Mouse (Mus musculus): ENCODE results near the gene Pigr. TPM values are rescaled to one million over a fixed set of nuclear protein-coding genes. Genes with fewer than 3 reads are reported as not detected.

The Pigr gene
- not detected for total RNA-seq (2021)

DNA sequence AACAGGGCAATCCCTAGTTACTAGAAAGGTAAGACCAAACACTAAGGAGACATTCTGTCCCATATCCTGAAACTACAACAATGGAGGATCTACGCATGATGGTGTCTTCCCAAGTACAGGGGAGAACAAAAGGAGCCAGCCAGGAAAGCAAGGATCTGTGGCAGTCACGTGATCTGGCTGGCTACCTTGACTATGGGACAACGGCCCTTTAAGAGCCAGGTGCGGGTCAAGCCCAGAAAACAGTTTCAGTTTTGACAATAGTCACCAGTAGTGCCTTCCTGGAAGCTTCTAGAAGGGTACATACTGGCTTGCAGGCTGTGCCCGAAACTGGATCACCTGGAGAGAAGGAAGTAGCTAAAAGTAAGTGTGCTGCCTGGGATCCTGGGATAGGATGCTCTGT lies at the start of gene Pigr:
Pigr (plus strand) TSS at position 237 of the 400 bp plus-strand sequence.
- intact Hi-C loops (cut with DNase I), result no loop called here
- no peak for DNase-seq

- intact Hi-C loops (cut with DNase I), result no loop called here
- no peak for DNase-seq
Measured at GRCm38 (mm10) chr1:130779867-130780266, 46.6 kb upstream of the Pigr start.

- DNase-seq, result peak; percentile 8
- intact Hi-C loops (cut with DNase I), result no loop called here
Measured at GRCm38 (mm10) chr1:130784054-130784453, 42.4 kb upstream of the Pigr start.

DNA sequence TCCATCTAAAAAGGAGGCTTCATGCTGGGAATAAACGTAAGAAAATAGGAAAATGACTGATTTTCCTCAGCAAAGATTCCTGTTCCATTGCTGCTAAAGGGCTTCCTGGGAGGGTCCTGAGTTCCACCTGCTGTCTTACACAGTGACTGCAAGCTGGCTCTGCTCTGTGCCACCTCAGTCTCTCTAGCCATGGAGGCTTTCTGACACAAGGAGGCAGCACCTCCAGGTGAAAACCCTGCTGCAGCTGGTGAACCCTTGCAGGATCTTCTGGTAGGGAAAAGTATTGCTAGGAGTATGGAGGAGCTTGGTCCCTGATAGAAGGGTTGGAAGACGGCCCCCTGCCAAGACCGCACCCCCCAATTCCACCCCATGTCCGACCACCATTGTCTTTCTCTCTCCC lies 39.5 kb upstream of the Pigr start:
- intact Hi-C loops (cut with DNase I), result loop anchor here (5.0 kb wide), 1 partner anchor 270 kb away; no protein-coding TSS in a partner anchor
- peak; percentile 5 for DNase-seq

GRCm38 (mm10) chr1:130789512-130790451 lies 36.7 kb upstream of the Pigr start:
- intact Hi-C loops (cut with DNase I), result loop anchor here (5.0 kb wide), 1 partner anchor 268 kb away; no protein-coding TSS in a partner anchor
- no peak for DNase-seq

DNA sequence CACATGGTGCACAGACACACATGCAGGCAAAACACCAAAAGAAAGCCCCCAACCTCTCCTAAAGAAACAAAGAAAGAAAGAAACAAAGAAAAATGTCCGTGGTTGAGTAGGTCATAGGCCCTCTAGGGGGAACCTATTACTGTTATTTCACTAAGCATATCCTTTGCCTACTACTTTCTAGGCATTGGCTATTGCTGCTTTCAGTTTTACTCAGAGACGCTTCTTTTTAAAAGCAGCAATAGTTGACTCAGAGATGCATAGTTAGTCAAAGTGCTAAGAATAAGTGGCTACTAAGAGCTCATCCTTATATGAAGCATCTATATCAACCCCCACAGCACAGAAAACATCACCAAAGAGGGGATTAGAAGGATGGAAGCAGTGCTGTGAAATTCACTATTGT lies 31.2 kb upstream of the Pigr start:
- no peak for DNase-seq
- intact Hi-C loops (cut with DNase I), result no loop called here

DNA sequence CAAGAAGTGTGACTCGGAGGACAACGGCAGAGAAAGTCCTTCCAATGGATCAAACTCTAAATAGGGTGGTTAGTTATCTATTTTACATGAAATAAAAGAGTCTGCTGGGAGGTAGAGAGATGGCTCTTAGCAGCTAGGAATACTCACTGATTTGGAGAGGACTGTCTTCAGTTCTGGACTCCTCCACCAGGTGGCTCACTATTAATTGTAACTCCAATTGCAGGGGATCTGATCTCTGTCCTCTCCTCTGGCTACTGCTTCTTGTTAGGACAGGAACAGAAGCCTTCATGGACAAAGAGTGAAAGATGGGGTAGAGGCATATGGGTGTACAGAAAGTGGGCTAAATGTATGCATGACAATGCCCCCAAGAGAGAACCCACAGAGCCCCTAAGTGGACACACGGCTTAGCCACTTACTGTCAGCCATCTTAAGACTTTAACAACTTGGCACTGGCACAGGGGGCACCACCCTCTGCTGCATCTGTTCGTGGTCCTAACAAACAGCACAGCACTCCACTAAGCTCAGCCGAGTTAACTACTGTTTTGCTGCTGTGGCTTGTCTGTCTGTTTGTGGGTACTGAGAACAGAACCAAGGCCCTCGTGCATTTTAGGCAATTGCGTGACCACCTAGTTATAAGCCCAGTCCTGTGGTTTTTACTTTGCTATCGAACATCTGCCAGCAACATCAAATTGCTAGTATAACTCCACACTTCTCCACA lies 29.4 kb upstream of the Pigr start:
- intact Hi-C loops (cut with DNase I), result no loop called here
- DNase-seq, result peak; percentile 52

DNA sequence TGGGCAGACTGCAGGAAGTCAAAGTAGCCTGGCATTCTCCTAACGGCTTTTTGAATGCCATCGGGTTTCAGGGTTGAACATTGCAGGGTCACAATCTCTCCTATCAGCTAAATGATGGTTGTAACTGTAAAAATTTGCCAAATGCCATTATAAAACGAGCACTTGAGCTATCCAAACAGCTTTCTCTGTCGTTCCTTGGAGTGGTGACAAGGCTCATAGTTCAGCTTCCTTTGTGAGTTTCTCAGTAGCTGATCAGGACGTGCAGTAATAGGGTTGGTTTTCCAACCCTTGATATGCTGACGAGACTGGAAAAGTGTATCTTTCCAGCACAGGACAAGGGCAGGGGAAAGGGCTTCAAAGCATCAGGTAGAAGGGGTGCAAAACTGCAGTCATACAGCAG lies 28.4 kb upstream of the Pigr start:
- no peak for DNase-seq
- intact Hi-C loops (cut with DNase I), result no loop called here

DNA sequence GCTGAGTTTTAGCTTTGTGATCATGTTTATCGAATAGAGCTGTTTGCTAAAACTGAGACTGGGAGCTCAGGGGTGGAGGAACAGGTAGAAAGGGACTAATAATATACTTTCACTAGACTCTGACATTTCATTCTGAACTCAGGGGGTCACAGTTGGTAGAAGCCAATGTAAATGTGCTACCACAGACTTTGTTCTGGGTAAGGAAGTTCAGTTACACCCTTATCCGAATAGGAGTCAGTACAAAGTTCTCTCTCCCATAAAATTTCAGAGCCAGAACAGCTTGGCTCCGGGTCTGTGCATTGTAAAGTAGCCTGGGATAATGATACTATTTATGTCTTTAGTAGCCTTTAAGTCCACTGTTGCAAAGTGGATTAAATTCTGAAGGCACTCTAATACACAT lies 27.9 kb upstream of the Pigr start:
- intact Hi-C loops (cut with DNase I), result no loop called here

GRCm38 (mm10) chr1:130799399-130799798 lies 27.1 kb upstream of the Pigr start:
- intact Hi-C loops (cut with DNase I), result no loop called here
- DNase-seq, result no peak

More for the DNA sequence above, 27.9 kb upstream of the Pigr start:
- no peak for DNase-seq

DNA sequence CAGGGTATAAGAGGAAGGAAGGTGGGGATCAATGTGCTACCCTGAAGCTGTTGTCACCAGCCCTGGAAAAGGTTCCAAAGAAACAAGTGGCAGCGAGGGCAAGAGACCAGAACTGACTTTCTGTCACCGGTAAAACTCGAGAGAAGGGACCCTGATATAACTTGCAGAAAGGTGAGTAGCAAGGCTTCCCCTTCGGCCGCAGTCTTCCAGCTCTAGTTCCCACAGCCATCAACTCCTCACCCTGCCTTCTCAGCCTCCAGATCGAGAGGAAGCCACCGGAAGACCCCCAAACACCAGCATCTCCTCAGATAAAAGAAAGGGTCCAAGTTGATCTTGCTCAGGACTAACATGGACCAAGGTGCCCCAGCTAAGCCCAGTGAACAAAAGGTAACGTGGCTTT lies 25.9 kb upstream of the Pigr start, which contains the start of gene Fcamr:
Fcamr (plus strand) TSS at position 301 of the 400 bp plus-strand sequence.
- intact Hi-C loops (cut with DNase I), result no loop called here
- no peak for DNase-seq

- no peak for DNase-seq
- intact Hi-C loops (cut with DNase I), result no loop called here
Measured at GRCm38 (mm10) chr1:130801511-130801910, 25.0 kb upstream of the Pigr start.

GRCm38 (mm10) chr1:130802976-130803375 lies 23.5 kb upstream of the Pigr start:
- DNase-seq, result no peak
- intact Hi-C loops (cut with DNase I), result no loop called here

GRCm38 (mm10) chr1:130804279-130804678 lies 22.2 kb upstream of the Pigr start:
- intact Hi-C loops (cut with DNase I), result no loop called here
- DNase-seq, result no peak

GRCm38 (mm10) chr1:130810906-130811305 lies 15.6 kb upstream of the Pigr start:
- DNase-seq, result no peak
- intact Hi-C loops (cut with DNase I), result no loop called here

GRCm38 (mm10) chr1:130811316-130811715 lies 15.2 kb upstream of the Pigr start:
- DNase-seq, result no peak

GRCm38 (mm10) chr1:130819737-130820136 lies 6.7 kb upstream of the Pigr start:
- intact Hi-C loops (cut with DNase I), result no loop called here

More at GRCm38 (mm10) chr1:130811316-130811715, 15.2 kb upstream of the Pigr start:
- intact Hi-C loops (cut with DNase I), result no loop called here

DNA sequence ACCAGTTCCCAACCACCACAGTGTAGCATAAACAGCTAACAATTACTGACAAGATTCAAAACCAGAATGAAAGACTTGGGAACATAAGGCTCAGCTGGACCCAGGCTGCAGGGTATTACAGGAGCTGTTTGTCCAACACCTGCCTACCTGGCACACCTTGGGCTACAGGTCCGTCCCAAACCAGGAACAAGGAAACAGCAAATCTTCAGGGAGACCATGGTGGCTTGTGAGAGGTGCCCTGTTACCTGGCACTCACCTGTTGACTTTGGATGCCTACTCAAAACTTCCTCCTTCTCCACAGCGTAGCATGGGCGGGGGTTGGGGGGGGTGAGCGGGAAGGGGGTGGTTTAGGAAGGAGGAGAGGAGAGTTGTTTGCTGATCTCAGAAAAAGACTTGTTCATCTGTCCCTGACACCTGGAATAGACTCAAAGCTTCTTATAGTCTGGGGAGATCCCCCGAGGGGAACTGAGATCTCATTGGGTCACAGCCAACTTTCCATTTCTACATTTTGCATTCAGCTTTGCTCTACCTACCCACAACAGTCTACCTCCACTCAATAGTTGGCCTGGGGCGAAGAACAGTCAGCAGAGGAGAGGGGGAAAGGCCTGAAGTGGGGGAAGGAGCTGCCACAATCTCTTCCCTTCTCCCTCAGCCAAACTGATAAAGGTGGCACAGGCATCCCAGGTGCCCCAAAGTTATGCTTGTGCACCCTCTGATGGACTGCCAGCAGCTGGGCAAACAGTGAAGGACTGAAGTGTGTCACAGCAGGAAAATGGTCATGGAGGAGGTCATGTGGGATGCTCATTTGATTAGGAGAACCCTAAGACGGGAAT lies 6.0 kb upstream of the Pigr start:
- intact Hi-C loops (cut with DNase I), result no loop called here
- DNase-seq, result no peak

More at GRCm38 (mm10) chr1:130819737-130820136, 6.7 kb upstream of the Pigr start:
- DNase-seq, result no peak

GRCm38 (mm10) chr1:130821149-130821471 lies 5.4 kb upstream of the Pigr start:
- intact Hi-C loops (cut with DNase I), result no loop called here
- no peak for DNase-seq

- DNase-seq, result no peak
- intact Hi-C loops (cut with DNase I), result no loop called here
Measured at GRCm38 (mm10) chr1:130821911-130822625, 4.4 kb upstream of the Pigr start.

Measured in left cerebral cortex, postnatal 4 days (tissue).